Mouse (Mus musculus) adrenal gland, postnatal 25 days (tissue): ENCODE measurements around the gene Plekhg4. TPM values are rescaled to one million over a fixed set of nuclear protein-coding genes. Genes with fewer than 3 reads are reported as not detected.
A peak's percentile ranks its signal among the peaks of the same experiment; 100 is the strongest.

Experiments used
- DNase-seq: peaks from one replicate; pipeline ENCODE4 v3.0.0; 2021; ENCODE audit warnings: mixed read lengths
- long read RNA-seq: library from polyadenylated mRNA; stranded (forward); transcript quantifications from one replicate; pipeline ENCODE4 v2.0.0, GENCODE M21; 2021
- total RNA-seq: library from RNA; stranded (reverse); gene quantifications from 2 replicates; pipeline ENCODE4 v1.2.3, GENCODE M21; 2021

The Plekhg4 gene
- total RNA-seq, result 0.76 and 0.82 TPM in 2 replicates
- long read RNA-seq, partial matches to known transcripts, result 0 of 1 reads
- long read RNA-seq, other reads (novel, unspliced or antisense), result 1 of 1 reads

- DNase-seq, result peak; percentile 52
Observed at GRCm38 (mm10) chr8:105373032-105373431, at the start of gene Plekhg4. Plekhg4 (plus strand) TSS chr8:105373274.

GRCm38 (mm10) chr8:105325641-105326093 lies 47.4 kb upstream of the Plekhg4 start:
- DNase-seq, result no peak

GRCm38 (mm10) chr8:105326141-105326672 lies 46.9 kb upstream of the Plekhg4 start, which contains the start of the genes Lrrc29 and Tmem208:
Lrrc29 (minus strand) TSS chr8:105326278.
Tmem208 (plus strand) TSS chr8:105326354.
- DNase-seq, result peak; percentile 96

GRCm38 (mm10) chr8:105326968-105327367 lies 46.1 kb upstream of the Plekhg4 start:
- no peak for DNase-seq

DNA sequence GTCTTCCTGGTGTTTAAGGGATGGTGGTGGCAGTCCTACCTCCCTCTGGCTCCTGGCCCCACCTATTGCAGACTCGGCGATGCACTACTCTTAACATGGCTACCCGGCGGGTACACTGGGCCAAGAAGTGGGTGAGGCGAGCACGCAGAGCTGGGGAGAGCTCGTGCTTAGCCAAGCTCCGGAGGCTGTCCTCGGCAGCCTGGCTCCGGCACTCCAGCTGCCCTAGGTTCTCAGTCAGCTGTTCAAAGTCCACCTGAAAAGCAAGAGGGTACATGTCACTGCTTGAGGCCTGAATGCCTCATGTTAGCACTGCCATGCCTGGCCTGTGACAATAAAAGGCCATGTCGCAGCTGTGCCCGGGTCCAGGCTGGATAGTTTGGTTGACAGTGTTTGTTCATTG lies 42.7 kb upstream of the Plekhg4 start:
- DNase-seq, result no peak

- no peak for DNase-seq
Observed at GRCm38 (mm10) chr8:105331469-105331868, 41.6 kb upstream of the Plekhg4 start.

GRCm38 (mm10) chr8:105331931-105332330 lies 41.1 kb upstream of the Plekhg4 start:
- DNase-seq, result no peak

- no peak for DNase-seq
Observed at GRCm38 (mm10) chr8:105332523-105332922, 40.6 kb upstream of the Plekhg4 start.

DNA sequence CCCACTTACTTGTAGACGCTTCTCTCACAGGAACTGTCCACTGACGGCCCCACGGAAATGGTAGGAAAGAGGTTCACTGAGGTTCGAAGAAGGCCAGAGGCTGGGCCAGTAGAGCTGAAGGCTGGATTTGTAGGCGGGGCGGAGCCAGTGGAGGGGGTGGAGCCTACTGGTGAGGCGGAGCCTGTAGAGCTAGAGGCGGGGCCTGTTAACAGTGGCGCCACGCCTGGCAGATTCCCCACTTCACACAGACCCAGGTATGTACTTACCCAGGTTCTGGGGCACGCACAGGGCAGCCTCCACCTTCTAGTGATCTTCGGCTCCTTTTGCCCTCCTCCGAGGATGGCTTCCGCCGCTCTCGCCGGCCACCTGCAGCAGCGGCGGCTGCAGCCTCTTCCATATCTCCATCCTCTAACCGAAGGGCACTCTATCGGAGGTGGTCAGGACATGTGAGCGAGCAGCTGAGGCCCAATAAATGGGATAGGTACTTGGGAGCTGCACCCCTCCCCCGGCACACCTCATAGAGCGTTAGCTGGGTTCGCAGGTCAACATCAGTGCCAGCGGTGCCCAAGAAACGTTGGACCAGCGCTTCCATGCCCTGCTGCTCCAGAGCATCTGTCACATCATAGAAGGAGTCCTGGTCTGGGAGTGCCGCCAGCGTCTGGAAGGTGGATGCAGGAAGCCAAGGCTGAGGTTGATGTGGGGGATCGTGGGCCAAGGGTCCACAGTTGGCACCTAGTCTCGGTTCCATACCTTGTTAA lies 36.5 kb upstream of the Plekhg4 start:
- no peak for DNase-seq

DNA sequence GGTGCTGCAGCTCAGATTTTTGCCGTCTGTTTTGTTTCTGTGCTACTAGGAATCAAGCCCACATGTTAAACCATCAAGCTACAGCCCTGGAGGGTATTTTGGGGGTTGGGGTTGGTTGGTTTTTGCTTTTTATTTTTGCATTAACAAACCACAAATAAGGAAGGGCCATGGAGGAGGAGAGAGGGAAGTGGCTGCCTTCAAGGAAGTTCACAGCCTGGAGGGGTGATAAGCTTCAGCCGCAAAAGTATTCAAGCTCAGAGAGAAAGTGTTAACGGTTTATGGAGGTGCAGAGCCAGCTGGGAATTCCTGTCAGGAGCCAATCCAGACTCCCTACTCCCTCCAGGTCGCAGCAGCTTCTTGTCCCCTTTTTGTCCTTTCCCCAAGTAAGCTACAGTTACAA lies 34.1 kb upstream of the Plekhg4 start:
- DNase-seq, result no peak

DNA sequence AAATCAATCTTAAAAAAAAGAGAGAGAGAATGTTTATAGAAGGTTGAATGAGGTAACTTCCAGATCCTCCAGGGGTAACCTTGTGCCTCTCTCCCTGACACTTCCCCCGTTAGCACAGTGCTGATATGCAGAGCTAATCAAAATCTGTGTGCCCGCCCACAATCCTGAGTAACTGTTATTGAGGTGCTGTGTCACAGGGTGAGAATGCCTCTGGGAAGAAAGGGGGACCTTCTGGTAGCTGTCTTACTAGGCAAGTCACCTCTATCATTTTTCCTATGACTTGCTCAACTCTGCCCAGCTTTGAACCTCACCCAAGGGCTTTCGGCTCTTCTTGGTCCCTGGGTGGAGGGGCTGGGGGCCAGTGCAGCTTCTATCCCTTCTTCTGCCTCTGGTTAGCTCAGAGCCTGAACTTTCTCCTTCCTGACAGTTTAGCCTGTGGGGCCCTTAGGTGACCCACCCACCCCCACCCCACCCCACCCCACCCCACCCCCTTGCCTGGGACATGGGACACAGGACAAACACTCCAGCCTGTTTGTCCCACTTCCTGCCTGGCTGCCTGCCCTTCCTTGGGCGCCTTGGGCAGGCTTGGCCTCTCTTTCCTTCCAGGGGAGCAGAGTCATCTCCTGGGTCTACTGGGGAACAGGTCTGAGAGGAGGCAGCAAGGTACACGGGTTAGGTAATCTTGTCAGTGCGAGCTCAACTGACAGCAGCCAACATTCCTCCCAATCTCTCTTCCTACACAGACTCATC lies 33.0 kb upstream of the Plekhg4 start:
- DNase-seq, result no peak

DNA sequence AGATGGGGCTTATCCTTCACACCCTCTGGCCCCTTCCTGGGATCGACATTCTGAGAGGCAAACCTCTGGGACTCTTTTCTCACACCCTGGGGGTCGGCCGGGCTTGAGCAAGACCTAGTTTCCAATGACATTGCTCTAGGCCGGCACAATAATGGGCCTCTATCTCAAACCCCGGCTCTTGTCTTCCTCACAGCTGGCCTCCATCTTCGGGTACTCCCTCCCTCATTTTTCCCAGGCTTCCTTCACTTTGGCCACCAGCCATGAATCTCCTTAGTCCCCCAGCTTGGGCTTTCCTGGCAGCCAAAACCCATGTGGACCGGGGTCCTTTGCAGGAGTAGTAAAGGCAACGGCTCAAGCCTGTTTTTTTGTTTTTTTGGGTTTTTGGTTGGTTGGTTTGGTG lies 31.7 kb upstream of the Plekhg4 start:
- no peak for DNase-seq

DNA sequence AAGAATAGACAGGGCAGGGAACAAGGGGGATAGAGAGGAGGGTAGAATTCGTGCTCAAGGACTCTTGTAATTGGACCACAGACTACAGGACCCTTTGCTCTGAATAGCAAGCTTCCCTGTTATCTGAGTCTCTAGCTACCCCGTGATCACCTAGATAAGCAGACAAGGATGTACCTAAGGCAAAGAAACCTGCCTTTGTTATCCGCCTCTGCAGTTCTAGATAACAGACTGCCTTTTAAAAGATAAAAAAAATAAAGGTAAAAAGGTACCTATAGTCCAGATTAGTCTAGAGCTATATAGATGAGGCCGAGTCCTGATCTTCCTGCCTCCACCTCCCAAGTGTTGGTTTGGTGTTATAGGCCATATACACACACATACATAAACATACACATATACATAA lies 30.3 kb upstream of the Plekhg4 start:
- no peak for DNase-seq

DNA sequence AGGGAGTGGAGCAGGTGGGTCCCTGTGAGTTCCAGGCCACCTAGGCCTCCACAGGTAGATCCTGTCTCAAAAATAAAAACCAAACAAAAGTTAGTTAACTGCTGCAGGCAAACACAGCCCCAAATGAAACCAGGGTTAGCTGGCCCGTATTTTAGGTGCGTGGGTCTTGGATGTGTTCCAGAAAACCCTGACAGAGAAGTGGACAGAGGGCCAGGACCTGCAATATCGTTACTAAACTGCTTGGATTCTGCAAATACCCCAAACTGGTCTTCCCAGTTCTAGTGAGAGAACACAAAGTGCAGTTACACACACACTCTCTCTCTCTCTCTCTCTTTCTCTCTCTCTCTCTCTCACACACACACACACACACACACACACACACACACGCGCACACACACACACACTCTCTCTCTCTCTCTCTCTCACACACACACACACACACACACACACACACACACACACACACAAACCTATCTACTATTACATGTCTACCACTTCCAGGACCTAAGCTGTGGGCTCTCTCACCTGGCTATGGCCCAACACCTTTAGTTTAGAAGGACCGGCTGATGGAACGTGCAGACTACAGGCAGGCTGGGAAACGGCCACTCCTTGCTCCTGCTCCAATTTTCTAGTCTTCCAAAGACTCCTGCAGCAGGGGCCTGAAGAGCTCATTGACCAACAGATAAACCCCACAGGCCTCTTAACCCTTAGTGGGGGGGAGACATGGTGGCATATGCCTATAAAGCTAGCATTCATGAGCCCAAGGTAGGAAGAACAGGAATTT lies 29.1 kb upstream of the Plekhg4 start:
- no peak for DNase-seq

DNA sequence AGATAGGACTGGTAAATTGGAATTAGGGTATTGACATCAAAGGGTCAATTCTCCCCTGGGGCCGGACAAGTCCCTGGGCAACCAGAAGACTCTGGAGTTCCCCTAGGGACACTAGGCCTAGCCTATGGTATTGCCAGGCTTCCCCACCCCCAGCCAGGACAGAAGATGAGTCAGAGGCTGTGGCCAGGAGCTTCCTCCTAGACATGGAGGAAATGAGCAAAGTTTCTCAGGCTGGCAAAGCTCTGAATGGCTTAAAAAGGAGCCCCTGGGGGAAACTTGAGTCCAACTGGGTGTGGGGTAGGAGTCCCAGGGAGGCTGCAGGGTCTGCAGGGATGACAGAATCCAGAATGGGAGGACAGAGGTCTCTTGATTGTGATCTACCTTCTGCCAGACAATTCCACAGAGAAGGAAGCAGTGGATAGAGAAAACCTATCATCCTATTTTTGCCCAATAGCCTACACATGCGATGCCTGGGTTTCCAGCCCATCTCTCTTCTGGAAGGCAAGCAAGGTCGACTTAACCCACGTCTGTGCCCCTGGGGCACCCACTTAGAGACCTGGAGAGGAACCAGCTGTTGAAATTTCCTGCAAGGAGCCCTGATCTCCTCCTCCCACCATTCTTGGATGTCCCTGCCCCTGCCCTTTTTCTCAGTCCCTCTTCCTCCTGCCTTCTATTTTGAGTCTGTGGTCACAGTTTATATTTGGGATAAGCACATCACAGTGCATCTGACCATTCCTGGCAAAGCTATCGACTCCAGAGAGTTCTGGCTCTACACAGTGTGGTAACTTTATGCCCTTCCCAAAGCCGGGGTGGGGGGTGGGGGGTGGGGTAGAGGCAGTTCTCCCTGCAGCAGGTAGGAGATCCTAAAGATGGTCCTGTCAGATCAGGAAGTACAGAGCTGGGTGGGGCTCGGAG lies 27.8 kb upstream of the Plekhg4 start:
- peak; percentile 53 for DNase-seq

- peak; percentile 53 for DNase-seq
Observed at GRCm38 (mm10) chr8:105346611-105347427, 26.3 kb upstream of the Plekhg4 start.

DNA sequence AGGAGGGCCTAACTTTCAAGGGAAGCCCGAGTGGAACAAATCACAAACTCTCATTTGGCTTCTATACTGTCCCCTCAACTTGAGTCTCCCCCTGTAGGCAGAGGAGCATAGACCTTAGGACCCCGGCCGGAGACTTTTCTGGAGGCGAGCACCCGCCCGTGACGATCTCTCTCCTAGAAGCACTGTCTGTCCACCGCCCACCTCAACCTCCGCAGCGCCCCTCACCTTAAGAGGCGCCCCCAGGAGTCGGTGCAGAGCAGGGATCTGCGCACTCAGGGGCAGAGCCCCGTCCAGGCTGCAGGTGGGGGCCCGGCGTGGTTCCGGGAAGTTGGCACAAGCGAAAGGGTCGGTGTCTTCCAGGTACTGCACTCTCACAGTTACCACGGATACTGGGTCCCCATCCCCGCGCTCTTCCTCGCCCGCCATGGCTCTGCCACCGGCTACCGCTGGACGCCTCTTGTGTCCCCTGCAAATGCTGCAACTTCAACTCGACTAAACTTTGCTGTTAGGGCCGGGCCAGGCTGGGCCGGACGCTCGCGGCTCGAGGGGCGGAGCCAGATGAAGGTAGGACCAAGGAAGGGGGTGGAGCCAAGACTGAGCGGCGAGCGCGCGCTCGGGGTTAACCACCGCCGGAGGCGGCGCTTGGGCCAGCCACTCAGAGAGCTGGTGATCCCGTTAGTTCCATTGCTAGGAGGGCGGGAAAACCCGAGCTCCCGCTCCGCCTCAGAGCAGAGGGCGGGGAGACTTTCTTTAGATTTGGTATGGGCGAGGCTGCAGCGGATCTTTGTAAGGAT lies 25.4 kb upstream of the Plekhg4 start, which contains the start of gene Fhod1:
Gene Fhod1, minus strand, starts transcription at position 526 of the 794 bp plus-strand sequence.
- DNase-seq, result peak; percentile 95

DNA sequence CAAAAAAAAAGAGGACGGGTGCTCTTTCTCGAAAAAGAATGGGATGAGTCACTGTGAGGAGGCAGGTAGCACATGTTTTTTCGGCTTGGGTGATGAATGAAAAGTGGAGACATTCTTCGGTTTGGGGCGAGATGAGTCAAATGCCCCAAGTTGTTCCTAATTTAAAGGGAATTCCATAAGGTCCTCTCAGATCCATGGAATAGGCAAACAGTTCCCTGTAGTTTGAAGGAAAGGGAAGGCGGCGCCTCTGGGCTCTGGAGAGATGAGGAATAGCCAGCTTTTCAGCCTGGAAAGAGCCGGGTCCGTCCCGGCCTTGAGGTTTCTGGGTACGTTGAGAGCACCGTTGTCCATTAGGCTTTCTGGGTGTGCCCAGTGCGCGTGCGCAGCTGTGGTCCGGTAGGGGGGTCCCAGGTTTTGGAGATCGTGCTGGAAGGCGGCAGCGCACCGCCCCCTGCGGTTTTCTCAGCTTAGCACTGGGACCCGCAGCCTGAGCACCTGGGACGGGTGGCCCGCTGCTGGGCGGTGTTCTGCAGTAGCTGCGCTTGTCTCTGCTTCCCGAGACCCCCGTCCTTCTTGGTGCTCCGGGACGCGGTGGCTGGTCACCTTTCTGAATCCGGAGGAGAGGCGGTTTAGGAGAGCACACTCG lies 24.5 kb upstream of the Plekhg4 start, which contains the start of gene Slc9a5:
Gene Slc9a5, plus strand, starts transcription at position 394 of the 646 bp plus-strand sequence.
- DNase-seq, result peak; percentile 53
